Mouse (Mus musculus) midbrain, embryonic 16.5 days (tissue): Measurements from ENCODE around the gene Hist1h4a. TPM values are rescaled to one million over a fixed set of nuclear protein-coding genes. Genes with fewer than 3 reads are reported as not detected.
"Not testable (repeated sequence)": the region's sequence is repeated elsewhere in the genome, so short reads cannot be mapped to it uniquely, and the experiment has no call there.

ENCODE experiments used
- ATAC-seq: fragments of 200-750 bp; cut with Nextera tagmentation; 2 replicates; pipeline ENCODE4 v1.8.0; 2017; ENCODE audit warnings: moderate TSS enrichment
- H3K27ac ChIP-seq: fragments of 300-500 bp; sonication (generic); 2 replicates; pipeline ENCODE4 v1.5.1; 2014; ENCODE audit warnings: mild to moderate bottlenecking, low read length, mixed read lengths
- H3K27me3 ChIP-seq: fragments of 300-500 bp; sonication (generic); 2 replicates; pipeline ENCODE4 v1.6.1; 2014; ENCODE audit warnings: low read depth, low read length, mixed read lengths; ENCODE audit not compliant: control insufficient read depth, insufficient read depth
- H3K36me3 ChIP-seq: fragments of 300-500 bp; sonication (generic); 2 replicates; pipeline ENCODE4 v1.6.1; 2014; ENCODE audit warnings: mild to moderate bottlenecking, low read length, moderate library complexity, mixed read lengths; ENCODE audit not compliant: control insufficient read depth, insufficient read depth
- H3K4me1 ChIP-seq: fragments of 300-500 bp; sonication (generic); 2 replicates; pipeline ENCODE4 v1.6.1; 2014; ENCODE audit warnings: mild to moderate bottlenecking, low read length, mixed read lengths; ENCODE audit not compliant: control insufficient read depth, insufficient read depth
- H3K4me2 ChIP-seq: fragments of 300-500 bp; sonication (generic); 2 replicates; pipeline ENCODE4 v1.6.1; 2014; ENCODE audit warnings: mild to moderate bottlenecking, low read length, mixed read lengths
- H3K4me3 ChIP-seq: fragments of 300-500 bp; sonication (generic); 2 replicates; pipeline ENCODE4 v1.5.1; 2014; ENCODE audit warnings: low read depth, mild to moderate bottlenecking, low read length, moderate library complexity, mixed read lengths
- H3K9ac ChIP-seq: fragments of 300-500 bp; sonication (generic); 2 replicates; pipeline ENCODE4 v1.6.1; 2014; ENCODE audit warnings: low read depth, low read length, mixed read lengths
- H3K9me3 ChIP-seq: fragments of 300-500 bp; sonication (generic); replicated peaks from 2 replicates; pipeline ENCODE4 v1.6.1; 2014; ENCODE audit warnings: mild to moderate bottlenecking, low read length, mixed read lengths; ENCODE audit not compliant: control insufficient read depth, poor library complexity, severe bottlenecking
- WGBS: fragments of 180-500 bp; shearing (Covaris S2); extraction: QIAGEN DNeasy Blood & Tissue Kit; methylation state at CpG from one replicate; pipeline ENCODE4 v1.1.7; 2014; 5-methylcytosine and 5-hydroxymethylcytosine counted together
- polyA plus RNA-seq: library from polyadenylated mRNA; unstranded; fragments of >200 nt; fragmentation: Nextera tagmentation; extraction: Ambion mirVana; gene quantifications from 2 replicates; pipeline ENCODE4 v1.2.1, GENCODE M21; 2015

Gene Hist1h4a
- polyA plus RNA-seq, 1 experiment from 2014 or later = 0.72 TPM

GRCm38 (mm10) chr13:23769613-23770012, 8.6 kb upstream of the Hist1h4a start, which contains the start of gene Trim38:
Gene Trim38 (plus strand): TSS chr13:23769913.
- not testable (repeated sequence) for H3K36me3 ChIP-seq, ATAC-seq, H3K27ac ChIP-seq, H3K9me3 ChIP-seq, H3K27me3 ChIP-seq, H3K4me2 ChIP-seq, H3K9ac ChIP-seq, H3K4me1 ChIP-seq, H3K4me3 ChIP-seq
- 96% methylated on average over 2 of the region's 2 CpGs for WGBS

GRCm38 (mm10) chr13:23768834-23769397, 7.9 kb upstream of the Hist1h4a start:
- H3K27ac ChIP-seq = no peak overlapping the region
- WGBS = 34% methylated on average over 5 of the region's 5 CpGs
- H3K36me3 ChIP-seq = no peaks in the 10 kb centered on the region
- H3K9ac ChIP-seq = no peak overlapping the region
- H3K4me1 ChIP-seq = peaks cover 16% of the 10 kb centered on the region
- H3K4me2 ChIP-seq = no peak overlapping the region
- H3K27me3 ChIP-seq = no peaks in the 10 kb centered on the region
- no peak for ATAC-seq
- H3K4me3 ChIP-seq = no peak overlapping the region
- H3K9me3 ChIP-seq = no peaks in the 10 kb centered on the region

- no peaks in the 10 kb centered on the region for H3K27me3 ChIP-seq
- H3K9me3 ChIP-seq = no peaks in the 10 kb centered on the region
- no peaks in the 10 kb centered on the region for H3K36me3 ChIP-seq
- no peak overlapping the region for H3K4me3 ChIP-seq
- ATAC-seq = no peak
- H3K9ac ChIP-seq = no peak overlapping the region
- no peak overlapping the region for H3K27ac ChIP-seq
- H3K4me2 ChIP-seq = no peak overlapping the region
- H3K4me1 ChIP-seq = peaks cover 18% of the 10 kb centered on the region
Observed at GRCm38 (mm10) chr13:23766772-23767171, 5.7 kb upstream of the Hist1h4a start.

- Histone ChIP-seq H3K4me1 (peaks cover 21% of the 10 kb centered on the region), H3K4me3 (no peak overlapping the region), H3K27ac (no peak overlapping the region), H3K36me3 (no peaks in the 10 kb centered on the region), H3K9ac (no peak overlapping the region), H3K27me3 (no peaks in the 10 kb centered on the region), H3K4me2 (no peak overlapping the region), H3K9me3 (no peaks in the 10 kb centered on the region)
- no peak for ATAC-seq
- 68% methylated on average over 1 of the region's 1 CpGs for WGBS
Observed at GRCm38 (mm10) chr13:23765172-23765513, 4.1 kb upstream of the Hist1h4a start.

GRCm38 (mm10) chr13:23764324-23765171, 3.5 kb upstream of the Hist1h4a start:
- Histone ChIP-seq H3K9ac (peak overlapping the region; percentile 64), H3K27me3 (no peaks in the 10 kb centered on the region), H3K36me3 (no peaks in the 10 kb centered on the region), H3K4me1 (peaks cover 25% of the 10 kb centered on the region), H3K9me3 (no peaks in the 10 kb centered on the region), H3K4me3 (peak overlapping the region; percentile 49), H3K27ac (peak overlapping the region; percentile 67), H3K4me2 (peak overlapping the region; percentile 82)
- no peak for ATAC-seq
- 33% methylated on average over 12 of the region's 12 CpGs for WGBS

GRCm38 (mm10) chr13:23763586-23764323, 2.7 kb upstream of the Hist1h4a start, which contains the start of gene Hist1h1a:
Gene Hist1h1a (plus strand): TSS chr13:23763666.
- H3K4me2 ChIP-seq = peak within 1 kb of the TSS; percentile 82
- no peaks in the 10 kb centered on the region for H3K27me3 ChIP-seq
- H3K4me1 ChIP-seq = peaks cover 25% of the 10 kb centered on the region
- peak within 1 kb of the TSS; percentile 64 for H3K9ac ChIP-seq
- peak within 1 kb of the TSS; percentile 49 for H3K4me3 ChIP-seq
- H3K9me3 ChIP-seq = no peaks in the 10 kb centered on the region
- H3K36me3 ChIP-seq = no peaks in the 10 kb centered on the region
- H3K27ac ChIP-seq = peak within 1 kb of the TSS; percentile 67
- peak; percentile 73 for ATAC-seq
- 3% methylated on average over 34 of the region's 34 CpGs for WGBS

- H3K4me3 ChIP-seq = peak overlapping the region; percentile 49
- H3K4me1 ChIP-seq = peaks cover 25% of the 10 kb centered on the region
- WGBS = under 1% methylated on average over 10 of the region's 10 CpGs
- H3K27me3 ChIP-seq = no peaks in the 10 kb centered on the region
- peak overlapping the region; percentile 67 for H3K27ac ChIP-seq
- H3K9me3 ChIP-seq = no peaks in the 10 kb centered on the region
- H3K4me2 ChIP-seq = peak overlapping the region; percentile 82
- H3K36me3 ChIP-seq = no peaks in the 10 kb centered on the region
- peak overlapping the region; percentile 22; the same call in 1 of the 2 replicates for H3K9ac ChIP-seq
- ATAC-seq = no peak
Observed at GRCm38 (mm10) chr13:23763242-23763585, 2.2 kb upstream of the Hist1h4a start.

GRCm38 (mm10) chr13:23761871-23762821, 1.1 kb upstream of the Hist1h4a start, which contains the start of gene Hist1h3a:
Gene Hist1h3a (minus strand): TSS chr13:23762386.
- ATAC-seq = peak; percentile 67
- Histone ChIP-seq H3K4me2 (peak within 1 kb of the TSS; percentile 82), H3K27ac (peak within 1 kb of the TSS; percentile 82), H3K4me1 (peaks cover 30% of the 10 kb centered on the region), H3K9ac (peak within 1 kb of the TSS; percentile 38; the same call in 1 of the 2 replicates), H3K4me3 (peak within 1 kb of the TSS; percentile 49)
- under 1% methylated on average over 27 of the region's 52 CpGs for WGBS
- not testable (repeated sequence) for H3K27me3 ChIP-seq, H3K36me3 ChIP-seq, H3K9me3 ChIP-seq
